Mouse (Mus musculus) lung, postnatal 0 days (tissue): Measurements from ENCODE around the gene Adora3.

ENCODE experiments used
- CTCF ChIP-seq: IDR thresholded peaks from 2 replicates; pipeline ENCODE4 v1.5.1; 2016; ENCODE audit warnings: antibody characterized with exemption, mild to moderate bottlenecking
- EP300 ChIP-seq: IDR thresholded peaks from 2 replicates; pipeline ENCODE4 v1.6.1; 2016; ENCODE audit warnings: antibody characterized with exemption, mild to moderate bottlenecking, control low read depth

DNA sequence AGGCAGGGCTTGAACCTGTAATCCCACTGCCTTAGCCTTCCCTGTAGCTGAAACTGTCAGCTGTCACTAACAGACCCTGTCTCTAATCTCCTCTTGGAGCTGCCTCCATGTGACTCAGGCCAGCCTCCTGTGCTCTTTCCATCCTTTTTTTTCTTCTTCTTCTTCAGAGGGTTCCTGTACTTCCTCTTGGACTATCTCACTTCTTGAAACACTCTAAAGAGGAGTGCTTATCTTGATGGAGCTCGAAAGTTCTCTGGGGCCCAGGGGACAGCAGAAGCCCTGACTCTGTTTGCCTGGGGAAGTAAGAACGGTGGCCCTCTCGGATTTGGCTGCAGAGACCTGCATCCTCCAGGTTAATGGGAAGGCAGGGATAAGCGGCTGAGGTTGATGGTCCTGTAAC, 33.6 kb downstream of the Adora3 start:
- no peak for TF ChIP-seq CTCF
- TF ChIP-seq EP300: no peak
